Mouse (Mus musculus) kidney, embryonic 16.5 days (tissue): ENCODE measurements around the gene Zdhhc18. TPM values are rescaled to one million over a fixed set of nuclear protein-coding genes. Genes with fewer than 3 reads are reported as not detected.

Experiments used
- ATAC-seq: fragments of 200-750 bp; cut with Nextera tagmentation; 2 replicates; pipeline ENCODE4 v1.8.0; 2017; ENCODE audit warnings: moderate TSS enrichment; ENCODE audit not compliant: low FRiP score, low TSS enrichment
- H3K27ac ChIP-seq: fragments of 300-500 bp; sonication (generic); 2 replicates; pipeline ENCODE4 v1.5.1; 2014; ENCODE audit warnings: low read length
- H3K27me3 ChIP-seq: fragments of 300-500 bp; sonication (generic); 2 replicates; pipeline ENCODE4 v1.6.1; 2014; ENCODE audit warnings: low read length, control low read depth, mixed read lengths; ENCODE audit not compliant: insufficient read depth
- H3K36me3 ChIP-seq: fragments of 300-500 bp; sonication (generic); 2 replicates; pipeline ENCODE4 v1.6.1; 2014; ENCODE audit warnings: low read length, control low read depth, mixed read lengths; ENCODE audit not compliant: insufficient read depth
- H3K4me1 ChIP-seq: fragments of 300-500 bp; sonication (generic); 2 replicates; pipeline ENCODE4 v1.6.1; 2014; ENCODE audit warnings: low read length, control low read depth, mixed read lengths; ENCODE audit not compliant: insufficient read depth
- H3K4me2 ChIP-seq: fragments of 300-500 bp; sonication (generic); replicated peaks from 2 replicates; pipeline ENCODE4 v1.6.1; 2014; ENCODE audit warnings: low read depth, low read length
- H3K4me3 ChIP-seq: fragments of 300-500 bp; sonication (generic); 2 replicates; pipeline ENCODE4 v1.5.1; 2014; ENCODE audit warnings: mild to moderate bottlenecking, low read length
- H3K9ac ChIP-seq: fragments of 300-500 bp; sonication (generic); replicated peaks from 2 replicates; pipeline ENCODE4 v1.6.1; 2014; ENCODE audit warnings: low read length
- H3K9me3 ChIP-seq: fragments of 300-500 bp; sonication (generic); 2 replicates; pipeline ENCODE4 v1.6.1; 2016; ENCODE audit warnings: low read length, control low read depth
- WGBS: fragments of 180-500 bp; shearing (Covaris S2); extraction: QIAGEN DNeasy Blood & Tissue Kit; methylation state at CpG from one replicate; pipeline ENCODE4 v1.1.7; 2014; 5-methylcytosine and 5-hydroxymethylcytosine counted together
- polyA plus RNA-seq: library from polyadenylated mRNA; unstranded; fragments of >200 nt; fragmentation: Nextera tagmentation; extraction: Ambion mirVana; gene quantifications from 2 replicates; pipeline ENCODE4 v1.2.1, GENCODE M21; 2015

Zdhhc18 gene
- polyA plus RNA-seq, 1 experiment from 2014 or later = 4.4 TPM

DNA sequence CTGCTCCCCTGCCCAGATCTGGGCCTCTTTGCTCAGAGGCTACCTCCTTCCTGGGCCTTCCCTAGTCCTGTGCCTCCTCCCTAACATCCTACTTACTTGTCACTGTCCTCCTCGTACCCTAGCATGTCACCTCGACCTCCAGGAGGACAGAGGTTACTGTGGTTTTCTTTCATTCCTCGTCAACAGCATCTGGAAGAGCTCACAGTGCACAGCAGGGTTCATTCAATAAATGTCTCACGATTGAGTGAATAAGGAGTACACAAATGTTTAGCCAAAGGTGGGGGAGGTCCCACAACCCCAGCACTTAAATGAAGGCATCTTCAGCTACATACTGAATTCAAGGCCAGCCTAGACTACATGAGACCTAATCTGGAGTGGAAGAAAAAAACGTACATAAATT is 23.7 kb downstream of the Zdhhc18 start:
- Histone ChIP-seq H3K4me3 (no peak overlapping the region), H3K4me2 (no peak overlapping the region), H3K9me3 (no peaks in the 10 kb centered on the region), H3K36me3 (peaks cover 19% of the 10 kb centered on the region), H3K4me1 (peaks cover 31% of the 10 kb centered on the region), H3K27me3 (no peaks in the 10 kb centered on the region), H3K9ac (peak overlapping the region; percentile 46), H3K27ac (peak overlapping the region; percentile 91)
- 23% methylated on average over 5 of the region's 5 CpGs for WGBS
- ATAC-seq = peak; percentile 33

- ATAC-seq = peak; percentile 73
- peak overlapping the region; percentile 16; the same call in 1 of the 2 replicates for H3K4me2 ChIP-seq
- peak overlapping the region; percentile 91 for H3K27ac ChIP-seq
These were observed 24.3 kb downstream of the Zdhhc18 start for GRCm38 (mm10) chr4:133625621-133626071.

GRCm38 (mm10) chr4:133624830-133625229 is 25.1 kb downstream of the Zdhhc18 start:
- peaks cover 19% of the 10 kb centered on the region for H3K36me3 ChIP-seq
- H3K4me2 ChIP-seq = no peak overlapping the region
- no peaks in the 10 kb centered on the region for H3K9me3 ChIP-seq
- peaks cover 23% of the 10 kb centered on the region for H3K4me1 ChIP-seq
- WGBS = 88% methylated on average over 7 of the region's 7 CpGs
- ATAC-seq = no peak
- H3K27ac ChIP-seq = peak overlapping the region; percentile 91
- no peak overlapping the region for H3K4me3 ChIP-seq
- no peaks in the 10 kb centered on the region for H3K27me3 ChIP-seq
- H3K9ac ChIP-seq = no peak overlapping the region

More at GRCm38 (mm10) chr4:133625621-133626071, 24.3 kb downstream of the Zdhhc18 start:
- H3K4me1 ChIP-seq = peaks cover 25% of the 10 kb centered on the region
- WGBS = 23% methylated on average over 11 of the region's 11 CpGs
- no peaks in the 10 kb centered on the region for H3K27me3 ChIP-seq
- peaks cover 19% of the 10 kb centered on the region for H3K36me3 ChIP-seq
- peak overlapping the region; percentile 46 for H3K9ac ChIP-seq
- H3K4me3 ChIP-seq = no peak overlapping the region
- no peaks in the 10 kb centered on the region for H3K9me3 ChIP-seq

DNA sequence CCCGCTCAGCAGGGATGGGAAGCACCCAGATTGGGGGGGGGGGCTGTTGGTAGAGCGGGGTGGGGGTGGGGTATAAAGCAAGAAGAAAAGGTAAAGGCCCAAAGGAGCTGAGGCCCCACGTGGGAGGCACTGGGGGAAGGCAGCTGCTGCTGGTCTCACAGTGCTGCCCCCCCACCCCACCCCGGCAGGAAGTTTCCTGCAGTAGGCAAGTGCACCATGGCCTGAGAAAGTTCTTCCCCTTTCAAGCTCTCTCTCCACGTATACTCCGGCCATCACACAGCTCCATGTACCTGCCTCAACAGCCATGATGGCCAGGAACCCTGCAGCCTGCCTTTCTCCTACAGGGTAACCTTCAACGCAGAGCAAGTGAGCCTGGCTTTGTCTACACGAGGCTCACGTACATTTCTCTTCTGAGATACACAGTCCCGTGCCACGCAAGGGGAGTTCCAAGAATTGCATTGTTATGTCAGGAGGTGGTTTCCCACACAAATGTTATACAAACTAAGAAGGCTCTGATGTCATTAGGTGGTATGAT is 27.7 kb downstream of the Zdhhc18 start:
- Histone ChIP-seq H3K36me3 (peaks cover 22% of the 10 kb centered on the region), H3K27ac (no peak overlapping the region), H3K9me3 (no peaks in the 10 kb centered on the region), H3K9ac (no peak overlapping the region), H3K4me2 (no peak overlapping the region), H3K4me1 (peaks cover 23% of the 10 kb centered on the region), H3K4me3 (no peak overlapping the region), H3K27me3 (no peaks in the 10 kb centered on the region)
- 78% methylated on average over 11 of the region's 11 CpGs for WGBS
- ATAC-seq = no peak

DNA sequence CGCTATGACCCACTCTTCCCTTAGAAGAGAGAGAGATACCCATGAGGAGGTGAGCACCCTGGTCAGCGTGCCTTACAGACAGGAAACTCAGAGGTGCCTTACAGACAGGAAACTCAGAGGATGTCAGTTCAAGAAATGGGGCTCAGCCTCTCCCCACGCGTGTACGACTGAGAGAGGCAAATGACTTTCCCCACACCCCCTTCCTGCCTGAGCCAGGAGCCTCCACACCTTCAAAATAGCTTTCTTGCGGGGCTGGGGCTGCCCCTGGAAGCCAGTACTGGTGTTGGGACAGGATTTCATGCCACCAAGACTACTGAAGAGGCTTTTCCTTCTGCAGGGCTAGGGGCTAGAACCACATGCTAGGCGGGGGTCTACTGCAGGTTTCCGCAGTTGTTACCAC is 29.3 kb downstream of the Zdhhc18 start:
- no peaks in the 10 kb centered on the region for H3K9me3 ChIP-seq
- no peak overlapping the region for H3K27ac ChIP-seq
- ATAC-seq = no peak
- no peaks in the 10 kb centered on the region for H3K27me3 ChIP-seq
- peaks cover 9% of the 10 kb centered on the region for H3K4me1 ChIP-seq
- peaks cover 15% of the 10 kb centered on the region for H3K36me3 ChIP-seq
- no peak overlapping the region for H3K9ac ChIP-seq
- no peak overlapping the region for H3K4me3 ChIP-seq
- WGBS = 83% methylated on average over 8 of the region's 8 CpGs
- H3K4me2 ChIP-seq = no peak overlapping the region

GRCm38 (mm10) chr4:133619473-133620136 is 30.3 kb downstream of the Zdhhc18 start:
- peaks cover 12% of the 10 kb centered on the region for H3K36me3 ChIP-seq
- H3K4me1 ChIP-seq = 0 out of 2 replicates have a peak, but pooled peaks cover 3% of the 10 kb centered on the region
- 76% methylated on average over 4 of the region's 4 CpGs for WGBS
- no peak overlapping the region for H3K27ac ChIP-seq
- H3K9me3 ChIP-seq = no peaks in the 10 kb centered on the region
- H3K9ac ChIP-seq = no peak overlapping the region
- H3K4me3 ChIP-seq = no peak overlapping the region
- no peak overlapping the region for H3K4me2 ChIP-seq
- no peak for ATAC-seq
- H3K27me3 ChIP-seq = no peaks in the 10 kb centered on the region

DNA sequence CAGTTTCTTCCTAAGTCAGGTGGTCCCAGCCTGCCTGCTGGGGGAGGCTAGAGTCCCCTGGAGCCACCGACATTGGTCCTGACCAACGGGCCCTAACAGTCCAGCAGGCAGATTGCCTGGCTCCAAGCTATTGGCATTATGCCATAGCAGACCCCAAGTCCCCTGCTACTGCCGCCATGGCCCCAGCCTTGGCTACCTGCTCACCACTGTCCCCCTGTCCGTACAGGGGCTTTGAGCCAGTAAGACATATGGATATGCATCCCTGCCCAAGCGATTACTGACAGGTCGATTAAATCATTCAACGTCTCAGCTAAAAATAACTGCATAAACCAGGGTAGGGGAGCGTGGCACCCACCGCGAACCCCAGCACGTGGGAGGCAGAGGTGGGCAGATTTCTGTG is 32.0 kb downstream of the Zdhhc18 start:
- 86% methylated on average over 11 of the region's 11 CpGs for WGBS
- Histone ChIP-seq H3K36me3 (peaks cover 21% of the 10 kb centered on the region), H3K4me3 (no peak overlapping the region), H3K27ac (no peak overlapping the region), H3K4me1 (0 out of 2 replicates have a peak, but pooled peaks cover 3% of the 10 kb centered on the region), H3K9me3 (no peaks in the 10 kb centered on the region), H3K9ac (no peak overlapping the region), H3K4me2 (no peak overlapping the region), H3K27me3 (no peaks in the 10 kb centered on the region)
- ATAC-seq = no peak

DNA sequence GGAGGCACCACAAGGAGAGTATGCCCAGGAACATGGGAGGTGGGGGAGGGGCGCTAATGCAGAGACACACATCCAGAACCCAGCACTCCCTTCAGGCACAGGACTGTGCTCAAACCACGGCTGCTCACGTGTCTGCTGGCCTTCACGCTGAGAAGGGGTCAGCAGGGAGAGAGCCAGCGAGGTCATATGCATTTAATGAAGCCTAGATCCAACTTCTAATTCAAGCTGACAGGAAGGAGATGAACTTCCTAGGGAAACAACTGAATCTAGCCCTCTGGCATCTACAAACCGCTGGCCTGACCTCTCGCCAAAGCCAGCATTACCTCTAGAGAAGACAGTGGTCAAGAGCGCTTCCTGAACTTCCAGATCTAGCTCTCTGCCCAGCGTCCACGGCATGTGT is 34.5 kb downstream of the Zdhhc18 start:
- no peak overlapping the region for H3K4me2 ChIP-seq
- 73% methylated on average over 10 of the region's 10 CpGs for WGBS
- H3K27me3 ChIP-seq = no peaks in the 10 kb centered on the region
- ATAC-seq = no peak
- peaks cover 4% of the 10 kb centered on the region for H3K9me3 ChIP-seq
- H3K9ac ChIP-seq = no peak overlapping the region
- no peaks in the 10 kb centered on the region for H3K4me1 ChIP-seq
- peaks cover 34% of the 10 kb centered on the region for H3K36me3 ChIP-seq
- no peak overlapping the region for H3K4me3 ChIP-seq
- H3K27ac ChIP-seq = no peak overlapping the region

GRCm38 (mm10) chr4:133614274-133614761 is 35.6 kb downstream of the Zdhhc18 start:
- WGBS = 88% methylated on average over 8 of the region's 8 CpGs
- no peak overlapping the region for H3K27ac ChIP-seq
- no peak overlapping the region for H3K4me2 ChIP-seq
- ATAC-seq = no peak
- H3K9ac ChIP-seq = no peak overlapping the region
- no peaks in the 10 kb centered on the region for H3K4me1 ChIP-seq
- peaks cover 34% of the 10 kb centered on the region for H3K36me3 ChIP-seq
- no peaks in the 10 kb centered on the region for H3K27me3 ChIP-seq
- no peak overlapping the region for H3K4me3 ChIP-seq
- peaks cover 4% of the 10 kb centered on the region for H3K9me3 ChIP-seq

- no peak overlapping the region for H3K27ac ChIP-seq
- WGBS = 89% methylated on average over 4 of the region's 4 CpGs
- ATAC-seq = no peak
- H3K4me2 ChIP-seq = no peak overlapping the region
- no peaks in the 10 kb centered on the region for H3K4me1 ChIP-seq
- peaks cover 34% of the 10 kb centered on the region for H3K36me3 ChIP-seq
- H3K4me3 ChIP-seq = no peak overlapping the region
- no peaks in the 10 kb centered on the region for H3K27me3 ChIP-seq
- peaks cover 4% of the 10 kb centered on the region for H3K9me3 ChIP-seq
- no peak overlapping the region for H3K9ac ChIP-seq
These were observed 36.1 kb downstream of the Zdhhc18 start for GRCm38 (mm10) chr4:133613867-133614266.
